Mouse (Mus musculus): ENCODE data around the gene Eps15l1.

The Eps15l1 gene

DNA sequence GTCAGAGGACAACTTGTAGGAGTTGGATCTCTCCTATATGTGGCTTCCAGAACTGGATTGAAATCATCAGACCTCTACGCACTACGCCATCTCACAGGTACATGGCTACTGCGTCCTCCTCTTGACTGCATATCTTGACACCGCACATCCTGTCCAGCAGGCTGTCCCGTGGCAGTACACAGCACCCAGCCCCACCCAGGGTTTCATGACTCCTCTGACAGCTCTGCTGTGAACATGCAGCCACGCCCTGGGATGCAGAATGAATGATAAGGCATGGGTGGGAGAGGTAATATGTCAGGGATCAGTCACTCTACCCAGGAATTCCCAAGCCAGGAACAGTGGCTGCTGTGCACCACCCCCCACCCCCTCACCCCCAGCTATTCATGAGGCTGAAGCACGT lies 7.4 kb downstream of the Eps15l1 start:
- no peak for DNase-seq (ENCODE audit: low spot score)

DNA sequence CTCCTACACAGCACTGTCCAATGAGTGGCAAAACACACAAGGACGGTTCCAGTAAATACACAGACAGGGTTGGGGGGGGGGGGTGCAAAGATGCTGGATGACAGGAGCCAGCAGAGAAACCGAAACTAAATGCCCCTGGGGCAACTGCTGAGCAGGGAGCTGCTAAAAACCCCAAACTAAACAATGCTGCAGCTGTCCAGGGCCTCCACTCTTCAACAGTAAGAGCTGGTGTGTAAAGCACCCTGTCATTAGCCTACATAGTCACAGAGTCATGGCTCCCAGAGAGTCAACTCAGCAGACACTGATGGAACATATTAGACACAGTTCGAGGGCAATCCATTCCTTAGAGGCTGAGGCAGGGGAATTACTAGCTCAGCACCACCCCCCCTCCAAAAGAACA lies 11.8 kb downstream of the Eps15l1 start:
- DNase-seq (ENCODE audit: low spot score), result no peak

DNA sequence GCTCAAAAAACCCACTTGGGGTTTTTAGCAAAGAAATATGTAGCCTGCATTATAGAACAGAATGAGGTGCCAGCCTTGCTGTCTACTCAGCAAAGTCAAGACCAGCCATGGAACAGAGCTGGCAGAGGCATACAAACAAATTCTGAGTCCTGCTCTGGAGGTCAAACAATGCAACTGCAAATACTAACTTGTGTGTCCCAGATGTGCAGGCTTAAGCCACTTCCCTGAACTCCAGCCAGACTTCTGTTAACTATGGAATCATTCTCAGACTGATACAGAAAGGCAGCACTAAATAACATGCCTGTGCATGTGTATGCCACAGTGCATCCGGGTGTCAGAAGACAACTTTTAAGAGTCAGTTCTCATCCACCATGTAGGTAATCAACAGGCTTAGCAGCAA lies 13.4 kb downstream of the Eps15l1 start:
- DNase-seq (ENCODE audit: low spot score), result no peak

DNA sequence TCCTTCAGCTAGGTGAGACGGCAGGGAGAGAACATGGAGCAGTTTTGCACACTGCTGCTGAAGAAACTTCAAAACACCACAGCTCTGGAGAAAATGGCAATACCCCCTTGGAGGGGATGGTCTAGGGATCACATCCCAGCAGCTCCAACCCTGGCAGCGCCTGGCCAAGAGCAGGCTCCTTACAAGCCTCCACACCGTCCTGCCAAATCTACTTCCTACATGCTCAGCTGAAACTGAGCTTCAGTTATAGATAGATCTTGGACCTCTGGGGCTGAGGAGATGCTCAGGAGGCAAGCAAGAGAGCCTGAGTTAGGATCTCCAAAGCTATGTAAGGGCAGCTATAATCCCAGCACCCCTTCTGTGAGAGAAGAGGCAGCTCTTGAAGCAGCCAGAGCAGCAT lies 18.3 kb downstream of the Eps15l1 start:
- DNase-seq (ENCODE audit: low spot score), result no peak

DNA sequence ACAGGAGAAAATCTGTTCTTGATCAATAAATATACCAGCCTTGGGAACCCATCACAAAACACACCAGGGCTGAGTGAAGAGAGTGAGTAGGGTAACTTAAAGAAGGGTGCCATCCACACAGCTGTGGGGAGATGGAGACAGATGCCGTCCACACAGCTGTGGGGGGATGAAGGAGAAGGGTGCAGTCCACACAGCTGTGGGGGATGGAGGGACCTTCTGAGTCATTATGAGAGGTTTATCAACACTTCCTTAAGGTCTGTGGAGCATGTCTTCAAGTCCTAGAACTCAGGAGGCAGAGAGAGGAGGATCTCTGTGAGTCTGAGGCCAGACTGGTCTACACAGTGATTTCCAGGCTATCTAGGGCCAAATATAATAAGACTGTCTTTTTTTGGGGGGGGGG lies 19.9 kb downstream of the Eps15l1 start:
- DNase-seq (ENCODE audit: low spot score), result no peak

DNA sequence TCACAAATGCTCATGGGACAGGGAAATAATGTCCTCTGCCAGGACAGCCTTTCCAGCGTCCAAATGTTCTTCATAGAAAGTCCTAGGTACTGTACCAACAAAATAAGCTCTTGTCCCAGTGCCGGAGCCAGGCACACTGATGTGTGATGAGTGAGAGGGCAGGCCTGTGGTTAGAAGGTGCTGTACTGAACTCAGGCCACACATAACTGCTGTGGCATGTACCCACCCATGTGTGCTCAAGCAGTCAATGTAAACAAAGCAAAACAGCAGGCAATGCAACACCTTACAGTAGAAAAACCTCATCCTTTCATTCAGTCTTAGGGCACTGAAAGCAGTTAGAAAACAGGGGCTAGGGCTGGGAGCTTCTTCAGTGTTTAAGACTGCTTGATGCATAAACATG lies 35.5 kb downstream of the Eps15l1 start:
- DNase-seq (ENCODE audit: low spot score), result no peak

DNA sequence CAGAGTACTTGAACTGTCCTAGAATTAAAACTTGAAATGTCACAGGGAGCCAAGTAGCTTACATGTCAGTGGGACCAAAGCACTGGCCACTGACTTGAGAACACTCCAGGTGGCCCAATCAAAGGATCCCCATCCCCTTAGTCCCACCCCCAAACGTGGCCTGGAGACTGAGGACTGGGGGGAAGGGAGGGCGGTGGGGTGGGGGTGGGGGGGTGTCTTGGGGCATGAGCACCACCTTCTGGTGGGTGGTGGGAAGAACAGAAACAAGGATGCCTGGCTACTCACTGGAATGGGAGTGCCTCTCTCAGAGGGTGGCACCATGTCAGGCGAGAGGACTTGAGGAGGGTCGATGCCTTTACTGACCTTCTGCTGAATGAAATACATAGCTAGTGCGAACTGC lies 38.9 kb downstream of the Eps15l1 start:
- no peak for DNase-seq (ENCODE audit: low spot score)

DNA sequence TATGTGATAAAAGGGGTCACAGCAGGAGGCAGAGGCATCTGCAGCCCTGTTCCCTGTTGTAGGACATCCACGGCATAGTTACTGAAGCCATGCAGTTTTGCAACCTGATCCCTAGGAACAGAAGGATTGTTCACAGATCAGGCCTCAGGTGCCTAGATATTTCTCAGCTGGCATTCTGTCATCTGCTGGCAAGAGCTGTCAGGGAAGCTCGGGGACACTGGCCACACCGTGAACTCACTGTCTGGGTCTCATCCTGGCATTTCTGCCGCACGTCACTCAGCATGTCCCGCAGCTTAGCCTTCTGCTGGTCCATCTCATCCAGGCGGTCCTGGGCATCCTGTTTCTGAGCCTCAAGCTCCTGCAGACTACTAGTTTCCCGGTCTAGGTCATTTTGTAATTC lies 40.6 kb downstream of the Eps15l1 start:
- DNase-seq (ENCODE audit: low spot score), result no peak

DNA sequence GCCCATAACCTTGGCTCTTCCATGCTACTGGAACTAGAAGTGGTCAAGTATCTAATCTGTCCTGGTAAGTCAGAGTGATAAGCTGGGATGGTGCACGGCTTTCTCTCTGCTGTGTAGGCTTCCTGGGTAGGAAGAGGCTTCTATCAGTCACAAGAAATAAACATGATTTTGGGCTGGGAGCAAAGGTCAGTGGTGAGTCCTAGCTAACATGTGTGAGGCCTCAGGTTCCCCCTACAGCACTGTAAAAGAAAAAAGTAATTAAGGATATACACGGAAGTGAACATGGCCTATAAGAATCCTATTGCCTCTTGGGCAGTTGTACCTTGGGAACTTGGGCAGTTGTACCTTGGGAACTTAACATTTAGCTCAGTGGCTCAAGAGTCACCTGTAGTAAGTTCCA lies 44.4 kb downstream of the Eps15l1 start:
- no peak for DNase-seq (ENCODE audit: low spot score)

DNA sequence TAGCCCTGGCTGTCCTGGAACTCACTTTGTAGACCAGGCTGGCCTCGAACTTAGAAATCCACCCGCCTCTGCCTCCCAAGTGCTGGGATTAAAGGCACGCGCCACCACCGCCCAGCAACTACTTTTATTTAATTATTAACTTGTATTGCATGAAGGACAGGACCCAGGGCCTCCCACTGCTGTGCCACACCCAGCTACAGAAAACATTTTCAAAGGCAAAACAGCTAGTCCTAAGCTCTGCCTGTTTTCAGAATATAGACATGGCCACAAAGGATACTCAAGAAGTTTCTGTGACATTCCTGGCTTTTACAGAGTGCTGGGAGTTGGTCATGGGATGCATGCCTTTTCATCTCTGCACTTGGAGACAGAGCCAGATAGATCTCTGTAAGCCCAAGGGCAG lies 45.0 kb downstream of the Eps15l1 start:
- no peak for DNase-seq (ENCODE audit: low spot score)

DNA sequence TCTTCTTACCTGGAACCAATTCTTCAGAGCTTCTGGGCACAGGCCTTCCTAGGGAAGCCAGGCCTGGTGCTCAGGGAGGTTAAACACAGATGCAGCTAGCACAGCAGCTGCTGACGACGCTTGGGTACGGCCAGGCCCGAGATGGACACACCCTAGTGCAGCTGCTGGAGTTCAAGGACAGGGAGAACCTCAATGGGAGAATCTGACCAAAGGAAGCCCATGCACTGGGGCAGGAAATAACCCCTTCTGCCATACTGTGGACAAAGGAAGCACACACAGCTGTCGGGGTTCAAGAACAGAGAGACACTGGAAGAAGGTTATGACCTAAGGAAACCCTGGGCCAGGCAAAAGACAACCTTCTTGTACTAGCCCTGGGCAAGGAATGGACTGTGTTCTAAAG lies 46.1 kb downstream of the Eps15l1 start:
- no peak for DNase-seq (ENCODE audit: low spot score)

DNA sequence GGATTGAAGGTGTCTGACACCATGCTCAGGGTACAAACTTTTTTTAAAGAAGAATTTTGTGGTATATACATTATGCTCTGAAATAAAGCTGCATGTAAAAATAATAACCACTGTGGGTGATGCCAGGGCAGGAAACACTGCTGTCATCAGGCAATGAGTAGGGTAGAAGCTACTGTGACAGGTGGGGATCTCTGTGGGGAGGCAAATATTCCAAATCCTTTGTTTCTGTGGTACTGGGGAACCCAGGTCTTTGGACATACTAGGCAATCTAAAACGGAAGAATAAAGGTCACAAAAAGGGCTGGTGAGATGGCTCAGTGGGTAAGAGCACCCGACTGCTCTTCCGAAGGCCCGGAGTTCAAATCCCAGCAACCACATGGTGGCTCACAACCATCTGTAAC lies 48.9 kb downstream of the Eps15l1 start:
- no peak for DNase-seq (ENCODE audit: low spot score)

DNA sequence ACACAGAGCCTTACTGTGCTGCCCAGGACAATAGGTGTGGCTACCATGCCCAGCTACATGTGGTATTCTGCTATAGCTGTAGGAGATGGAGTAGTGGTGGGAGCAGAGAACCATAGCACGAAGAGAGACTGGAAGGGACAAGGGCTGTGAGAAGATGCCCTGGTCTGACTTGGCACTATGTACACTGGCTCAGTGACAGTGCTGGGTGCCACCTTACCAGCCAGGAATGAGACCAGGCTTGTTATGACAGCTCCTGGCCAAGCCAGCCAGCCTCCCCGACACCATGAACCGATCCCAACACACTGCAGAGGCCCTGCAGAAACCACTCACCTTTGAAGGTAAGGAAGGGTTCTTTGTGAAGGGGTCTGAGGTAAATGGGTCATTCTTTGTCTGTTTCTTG lies 49.9 kb downstream of the Eps15l1 start:
- DNase-seq (ENCODE audit: low spot score), result no peak

DNA sequence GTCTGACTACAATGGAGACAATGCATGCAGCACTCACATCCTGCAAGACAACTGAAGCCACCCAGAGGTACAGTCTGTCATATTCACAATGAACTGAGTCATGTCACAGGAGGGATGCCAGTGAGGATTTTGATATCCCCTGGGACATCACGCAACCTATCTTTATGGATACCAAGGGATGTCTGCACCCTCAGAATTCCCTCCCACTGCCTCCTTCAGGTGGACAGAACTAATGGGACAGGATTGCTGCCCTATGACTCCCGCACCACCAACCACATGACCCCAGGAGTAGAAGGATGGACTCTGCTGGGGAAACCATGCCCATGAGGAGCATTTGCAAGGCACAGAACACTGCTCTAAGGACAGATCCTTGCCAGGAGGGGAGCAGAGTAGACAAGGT lies 54.8 kb downstream of the Eps15l1 start:
- no peak for DNase-seq (ENCODE audit: low spot score)

DNA sequence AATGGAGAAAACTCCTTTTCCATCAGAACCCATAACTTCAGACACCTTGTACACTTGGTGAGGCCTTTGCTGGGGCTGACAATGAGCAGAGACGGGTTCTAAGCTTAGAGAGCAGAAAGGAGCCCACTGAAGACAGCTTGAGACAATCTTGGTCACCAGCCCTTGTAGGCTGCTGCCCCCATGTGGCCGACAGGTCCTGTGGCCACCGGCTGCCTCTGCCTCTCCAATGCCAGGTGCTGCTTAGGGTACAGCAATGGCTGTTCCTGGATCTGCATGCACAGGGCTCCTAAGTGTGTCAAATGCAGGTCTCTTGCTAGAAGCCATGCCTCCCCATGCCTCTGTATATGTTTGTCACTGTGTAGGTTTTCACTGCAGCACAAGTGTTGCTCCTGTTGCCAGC lies 55.4 kb downstream of the Eps15l1 start:
- DNase-seq (ENCODE audit: low spot score), result peak; percentile 31

DNA sequence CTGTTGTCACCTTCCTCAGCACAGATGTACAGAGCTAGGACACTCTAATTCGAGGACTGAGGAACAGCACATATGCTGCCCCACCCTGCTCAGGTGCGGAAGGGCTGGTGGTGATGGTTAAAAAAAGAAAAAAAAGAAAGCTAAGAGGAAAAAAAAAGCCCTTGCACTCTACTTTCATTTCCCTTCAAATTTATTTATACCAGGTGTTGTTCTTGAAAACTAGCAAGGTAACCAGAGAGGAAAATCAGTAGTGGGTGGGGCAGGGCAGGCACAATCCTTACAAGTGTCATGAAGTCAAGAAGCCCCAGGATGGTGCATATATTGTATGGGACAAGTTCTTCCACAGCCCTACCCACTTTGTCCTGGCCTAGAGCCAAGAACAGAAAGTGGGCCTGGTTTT lies 56.2 kb downstream of the Eps15l1 start:
- DNase-seq (ENCODE audit: low spot score), result no peak

DNA sequence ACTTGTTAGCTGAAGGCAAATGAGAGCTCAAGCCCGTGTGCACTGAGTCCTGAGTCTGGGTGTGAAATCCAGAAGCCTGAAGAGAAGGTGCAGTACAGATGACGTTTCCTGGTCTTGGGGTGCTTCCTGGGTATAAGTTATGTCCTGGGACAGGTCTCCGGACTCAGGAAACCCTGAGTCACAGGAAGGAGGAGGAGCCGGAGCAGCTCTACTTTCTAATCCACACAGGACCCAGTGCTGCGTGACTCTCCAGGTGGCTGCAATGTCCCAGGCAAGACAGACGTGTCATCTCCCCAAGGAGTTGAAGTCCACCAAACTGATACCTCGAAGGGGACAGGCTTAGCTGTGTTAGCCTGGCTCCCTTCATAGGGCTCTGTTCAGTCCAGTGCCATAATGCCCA lies 57.8 kb downstream of the Eps15l1 start:
- DNase-seq (ENCODE audit: low spot score), result no peak

DNA sequence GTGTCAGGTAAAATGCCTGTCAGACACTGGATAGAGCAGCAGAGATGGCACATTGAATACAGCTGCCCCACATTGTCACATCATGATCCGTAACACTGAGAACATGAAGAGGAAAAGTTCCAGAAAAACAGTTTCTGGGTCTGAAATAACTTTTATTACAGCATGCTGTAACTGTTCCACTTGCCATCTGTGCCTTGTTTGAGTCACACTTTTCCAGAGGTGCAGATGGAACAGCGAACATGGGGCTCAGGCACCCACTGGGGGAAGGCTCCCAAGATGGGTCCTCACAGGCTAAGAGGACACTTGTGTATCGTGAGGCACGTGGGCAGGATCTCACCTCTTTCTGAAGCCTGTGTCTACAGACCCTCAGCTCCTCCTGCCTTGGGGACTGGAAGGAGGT lies 58.5 kb downstream of the Eps15l1 start:
- no peak for DNase-seq (ENCODE audit: low spot score)

DNA sequence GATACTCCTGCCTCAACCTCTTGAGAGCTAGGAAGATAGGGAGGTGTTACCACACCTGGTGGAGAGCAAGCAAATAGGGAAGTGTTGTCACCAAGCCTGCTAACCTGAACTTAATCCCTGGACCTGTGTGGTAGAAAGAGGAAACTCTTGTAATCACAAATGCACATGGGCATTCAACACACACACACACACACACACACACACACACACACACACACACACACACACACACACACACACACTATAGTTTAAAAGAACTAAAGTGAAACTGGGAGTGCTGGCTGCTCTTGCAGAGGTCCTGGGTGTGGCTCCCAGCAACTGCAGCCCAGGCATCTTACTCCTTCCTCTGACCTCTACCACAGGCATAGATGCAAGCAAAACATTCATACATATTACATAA lies 61.1 kb downstream of the Eps15l1 start:
- DNase-seq (ENCODE audit: low spot score), result no peak

DNA sequence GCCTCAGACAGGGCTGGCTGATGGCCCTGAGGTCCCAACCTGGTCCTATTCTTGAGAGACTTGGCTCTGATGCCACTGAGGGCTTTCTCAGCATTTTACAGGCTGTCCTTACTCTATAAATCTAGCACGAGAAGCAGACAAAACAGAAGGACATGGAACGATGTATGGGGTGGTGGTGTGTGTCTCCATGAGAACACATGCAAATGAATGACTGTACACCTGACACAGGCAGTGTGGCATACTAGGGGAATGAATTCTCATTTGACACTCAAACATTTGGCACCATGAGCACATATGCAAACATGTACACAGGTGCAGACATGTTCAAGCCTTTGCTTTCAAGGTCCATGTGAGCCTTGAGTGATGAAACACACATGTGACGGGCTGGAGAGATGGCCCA lies 64.7 kb downstream of the Eps15l1 start:
- DNase-seq (ENCODE audit: low spot score), result no peak

DNA sequence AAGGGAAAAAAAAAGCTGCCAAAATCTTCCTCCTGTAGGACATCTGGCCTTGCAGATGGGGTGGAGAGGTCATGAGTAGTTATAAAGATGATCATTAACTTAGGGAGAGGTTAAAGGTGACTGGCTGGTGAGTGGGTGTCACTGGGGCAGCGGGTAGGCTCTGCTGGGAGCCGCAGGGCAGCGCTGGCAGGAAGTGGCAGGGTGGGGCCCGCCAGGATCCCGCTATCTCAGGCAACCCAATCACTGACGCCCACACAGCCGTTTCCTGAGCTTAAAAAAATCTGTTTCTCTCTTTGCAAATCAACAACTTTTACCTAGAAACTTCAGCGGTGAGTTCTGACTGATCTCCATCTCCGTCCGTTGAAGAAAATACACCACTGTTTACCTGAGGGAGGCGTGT lies 67.0 kb downstream of the Eps15l1 start:
- DNase-seq (ENCODE audit: low spot score), result no peak

DNA sequence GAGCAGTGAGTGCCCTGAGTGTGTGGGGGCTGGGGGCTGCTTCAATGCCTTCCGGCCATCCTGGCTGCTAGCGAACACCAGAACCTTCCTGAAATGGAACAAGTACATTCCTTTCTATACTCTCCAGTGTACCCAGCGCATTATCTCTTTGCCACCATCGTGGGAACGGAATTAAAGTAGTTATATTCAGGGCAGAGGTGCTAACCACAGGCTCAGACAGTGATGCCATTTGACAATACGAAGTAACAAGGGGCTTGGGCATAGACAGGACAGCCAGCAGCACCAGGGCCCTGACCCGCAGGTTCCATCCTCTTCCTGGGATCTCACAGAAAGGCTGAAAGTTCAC lies 67.6 kb downstream of the Eps15l1 start:
- DNase-seq (ENCODE audit: low spot score), result no peak

DNA sequence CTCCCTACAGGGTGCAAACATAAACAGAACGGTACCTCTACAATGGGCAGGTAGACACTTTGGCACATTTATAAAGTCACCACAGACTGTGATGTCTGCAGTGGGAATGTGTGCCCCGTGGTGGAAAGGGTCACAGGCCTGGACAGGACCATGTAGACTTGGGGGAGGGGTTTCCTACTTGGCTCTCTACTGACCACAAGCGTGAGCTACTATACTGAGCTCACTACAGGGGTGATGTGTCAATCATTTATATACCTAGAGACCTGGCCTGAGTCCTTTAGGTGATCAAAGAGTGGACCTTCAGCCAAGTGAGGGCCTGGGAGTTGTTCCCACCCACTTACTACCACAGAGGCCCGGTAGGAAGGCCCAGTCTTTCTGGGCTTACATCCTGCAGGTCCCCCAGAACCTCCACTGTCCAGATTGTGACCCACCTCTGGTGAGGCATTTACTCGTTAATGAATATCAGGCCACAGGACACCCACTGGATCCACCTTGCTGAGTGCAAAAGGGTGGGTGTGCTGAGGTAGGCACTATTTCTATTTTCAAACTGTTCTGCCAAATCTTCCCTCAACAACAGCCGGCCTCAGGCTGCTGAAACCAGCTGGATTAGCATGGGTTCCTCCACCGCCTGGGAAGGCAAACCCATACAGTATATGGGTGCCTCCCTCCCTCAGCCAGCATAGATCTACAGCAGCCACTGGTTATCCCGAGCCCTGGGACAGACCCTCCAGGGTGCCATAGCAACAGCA lies 68.1 kb downstream of the Eps15l1 start:
- no peak for DNase-seq (ENCODE audit: low spot score)

DNA sequence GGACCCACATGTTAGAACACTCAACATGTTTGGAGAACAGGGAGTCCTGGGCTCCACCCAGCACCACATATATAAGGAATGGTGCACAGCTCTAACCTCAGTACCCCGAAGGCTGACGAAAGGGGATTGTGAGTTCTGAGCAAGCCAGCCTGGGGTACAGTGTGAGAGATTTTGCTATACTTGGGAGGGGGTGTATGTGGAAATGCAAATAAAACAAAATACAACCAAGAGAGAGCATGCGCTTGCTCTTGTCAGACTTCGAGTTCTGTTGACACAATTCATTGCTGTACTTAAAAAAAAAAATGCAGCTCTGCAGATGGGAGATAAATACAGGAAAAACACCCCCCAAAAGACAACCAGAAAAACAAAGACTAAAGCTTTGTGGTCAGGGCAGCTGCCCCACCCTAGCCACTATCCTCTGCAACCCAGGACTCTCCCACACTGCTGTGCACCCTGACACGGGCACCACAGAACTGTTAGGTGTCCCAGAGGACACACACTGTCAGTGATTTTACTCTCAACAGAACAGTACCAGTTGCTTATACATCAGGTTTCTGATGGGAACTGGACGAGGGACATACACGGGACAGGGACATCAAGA lies 69.8 kb downstream of the Eps15l1 start:
- DNase-seq (ENCODE audit: low spot score), result no peak
